Mouse (Mus musculus) kidney, adult 2 months (tissue): Measurements from ENCODE around the gene Mef2d. TPM values are rescaled to one million over a fixed set of nuclear protein-coding genes. Genes with fewer than 3 reads are reported as not detected.

Source experiments
- DNase-seq: peaks from one replicate; pipeline ENCODE4 v3.0.0; 2021
- H3K27ac ChIP-seq: fragments of 200-500 bp; 2 replicates; pipeline ENCODE4 v1.5.1; 2012; ENCODE audit warnings: low read depth, low read length, control low read depth, inconsistent platforms; ENCODE audit not compliant: insufficient read depth
- H3K27me3 ChIP-seq: fragments of 200-500 bp; replicated peaks from 2 replicates; pipeline ENCODE4 v1.6.1; 2012; ENCODE audit warnings: mild to moderate bottlenecking, moderate library complexity, low read length, inconsistent platforms; ENCODE audit not compliant: control insufficient read depth, insufficient read depth
- H3K36me3 ChIP-seq: fragments of 200-500 bp; 2 replicates; pipeline ENCODE4 v1.6.1; 2012; ENCODE audit warnings: mild to moderate bottlenecking, moderate library complexity, low read length, inconsistent platforms; ENCODE audit not compliant: control insufficient read depth, insufficient read depth
- H3K4me1 ChIP-seq: fragments of 200-500 bp; 2 replicates; pipeline ENCODE4 v1.6.1; 2011; ENCODE audit warnings: low read length; ENCODE audit not compliant: control insufficient read depth, insufficient read depth
- H3K4me3 ChIP-seq: fragments of 200-500 bp; 2 replicates; pipeline ENCODE4 v1.5.1; 2011; ENCODE audit warnings: mild to moderate bottlenecking, low read depth, low read length, control low read depth; ENCODE audit not compliant: insufficient read depth
- CTCF ChIP-seq: fragments of 200-500 bp; conservative IDR thresholded peaks from 2 replicates; pipeline ENCODE4 v1.5.1; 2011; ENCODE audit warnings: low read depth, mild to moderate bottlenecking, control low read depth, low read length, moderate library complexity, mixed read lengths; ENCODE audit not compliant: insufficient read depth, insufficient read length
- POLR2A ChIP-seq: fragments of 200-500 bp; IDR thresholded peaks from one replicate; pipeline ENCODE4 v1.6.1; 2011; ENCODE audit warnings: low read depth, low read length, control low read depth
- WGBS: fragments of 180-500 bp; shearing (Covaris S2); methylation state at CpG from one replicate; pipeline ENCODE4 v1.1.7; 2018; 5-methylcytosine and 5-hydroxymethylcytosine counted together
- polyA plus RNA-seq: library from polyadenylated mRNA; depleted of rRNA; stranded (reverse); fragments of >200 nt; gene quantifications from 2 replicates; pipeline ENCODE4 v1.2.3, GENCODE M21; 2012

Mef2d gene
- polyA plus RNA-seq, 1 experiment = 41.8 TPM

DNA sequence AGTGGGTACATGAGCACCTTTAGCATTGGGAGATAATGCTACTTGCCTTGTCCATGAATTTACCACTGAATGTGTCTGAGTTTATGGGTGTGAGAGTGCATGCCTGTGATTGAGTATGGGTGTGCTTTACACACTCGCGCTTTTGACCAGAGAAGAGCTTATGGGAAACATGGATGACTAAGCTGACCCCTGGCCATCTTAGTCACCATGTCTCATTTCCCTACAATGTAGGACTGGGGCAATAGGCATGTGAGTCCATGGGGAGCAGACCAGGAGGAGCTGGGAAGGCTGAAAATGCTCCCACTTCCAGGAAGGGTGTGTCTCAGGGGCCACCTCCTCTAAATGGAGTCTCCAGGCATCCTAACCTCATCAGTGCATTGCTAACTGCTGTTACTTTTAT lies 67.9 kb downstream of the Mef2d start:
- no peaks in the 10 kb centered on the region for H3K36me3 ChIP-seq
- WGBS = 16% methylated on average over 2 of the region's 2 CpGs
- TF ChIP-seq CTCF (no peak), POLR2A (no peak)
- H3K27me3 ChIP-seq = peaks cover 6% of the 10 kb centered on the region; the same call in 1 of the 2 replicates
- H3K4me3 ChIP-seq = no peak overlapping the region
- no peak for DNase-seq
- H3K27ac ChIP-seq = no peak overlapping the region
- H3K4me1 ChIP-seq = no peaks in the 10 kb centered on the region

DNA sequence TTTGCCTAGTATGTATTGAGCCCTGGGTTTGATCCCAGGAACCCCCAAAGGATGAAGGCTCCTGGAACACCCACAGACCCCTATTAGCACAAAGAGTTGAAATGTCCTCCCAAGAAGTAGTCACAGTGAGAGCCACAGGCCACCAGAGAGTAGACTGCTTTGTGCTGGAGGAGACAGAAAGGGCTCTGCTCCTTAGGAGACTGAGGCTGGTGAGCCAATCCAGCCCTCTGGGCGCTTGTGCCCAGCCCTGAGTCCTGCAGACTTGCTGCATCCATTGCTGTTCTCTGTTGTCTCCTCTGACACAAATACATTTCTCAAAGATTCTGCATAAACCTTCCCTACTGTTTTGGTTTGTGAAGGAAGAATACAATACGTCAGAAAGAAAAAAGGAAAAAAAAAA lies 68.7 kb downstream of the Mef2d start:
- Histone ChIP-seq H3K4me3 (no peak overlapping the region), H3K27ac (no peak overlapping the region), H3K27me3 (peaks cover 6% of the 10 kb centered on the region; the same call in 1 of the 2 replicates), H3K36me3 (no peaks in the 10 kb centered on the region), H3K4me1 (no peaks in the 10 kb centered on the region)
- WGBS = 13% methylated on average over 2 of the region's 2 CpGs
- no peak for TF ChIP-seq CTCF
- TF ChIP-seq POLR2A = no peak
- no peak for DNase-seq

DNA sequence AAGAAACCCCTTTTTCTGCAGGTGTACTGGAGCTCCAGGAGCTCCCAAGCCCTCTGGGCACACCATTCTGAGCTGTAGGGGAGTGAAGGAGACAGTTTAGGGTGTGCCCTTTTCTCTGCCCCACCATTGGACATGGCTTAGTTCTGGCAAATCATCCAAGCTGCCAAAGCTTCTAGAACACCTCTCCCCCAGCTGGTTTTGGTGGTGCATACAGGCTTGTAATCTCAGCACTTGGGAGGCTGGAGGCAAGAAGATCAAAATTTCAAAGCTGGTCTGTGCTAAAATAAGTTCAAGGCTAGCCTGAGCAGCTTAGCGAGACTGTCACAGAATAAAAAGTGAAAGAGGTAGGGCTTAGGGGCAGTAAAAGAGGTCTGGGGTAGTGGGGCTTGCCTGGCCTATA lies 70.2 kb downstream of the Mef2d start:
- 12% methylated on average over 1 of the region's 1 CpGs for WGBS

DNA sequence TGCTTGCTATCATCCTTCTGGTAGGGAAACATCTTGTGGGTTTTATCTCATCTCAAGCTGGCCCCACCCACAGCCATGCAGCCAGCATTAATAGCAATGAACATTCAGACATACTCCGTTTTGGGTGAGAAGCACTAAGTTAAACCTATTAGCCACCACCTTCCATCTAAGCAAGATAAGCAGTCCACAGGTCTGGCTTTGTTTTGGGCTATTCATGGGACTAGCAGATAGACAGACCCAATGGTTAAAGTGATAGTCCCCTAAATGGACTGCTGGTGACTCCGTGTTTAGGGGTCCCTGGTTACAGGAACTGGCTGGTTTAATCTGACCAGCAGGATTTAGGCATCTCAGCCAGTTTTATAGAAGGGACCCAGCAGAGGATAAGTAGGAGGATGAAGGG lies 70.8 kb downstream of the Mef2d start:
- Histone ChIP-seq H3K27me3 (peaks cover 8% of the 10 kb centered on the region), H3K27ac (no peak overlapping the region), H3K4me1 (no peaks in the 10 kb centered on the region), H3K36me3 (no peaks in the 10 kb centered on the region), H3K4me3 (no peak overlapping the region)
- TF ChIP-seq CTCF (no peak), POLR2A (no peak)
- WGBS = 8% methylated on average over 2 of the region's 2 CpGs
- no peak for DNase-seq

More for the DNA sequence above, 70.2 kb downstream of the Mef2d start:
- TF ChIP-seq POLR2A = no peak
- no peak for TF ChIP-seq CTCF
- no peaks in the 10 kb centered on the region for H3K36me3 ChIP-seq
- no peaks in the 10 kb centered on the region for H3K4me1 ChIP-seq
- no peak overlapping the region for H3K27ac ChIP-seq
- no peak overlapping the region for H3K4me3 ChIP-seq
- H3K27me3 ChIP-seq = peaks cover 8% of the 10 kb centered on the region
- DNase-seq = no peak

DNA sequence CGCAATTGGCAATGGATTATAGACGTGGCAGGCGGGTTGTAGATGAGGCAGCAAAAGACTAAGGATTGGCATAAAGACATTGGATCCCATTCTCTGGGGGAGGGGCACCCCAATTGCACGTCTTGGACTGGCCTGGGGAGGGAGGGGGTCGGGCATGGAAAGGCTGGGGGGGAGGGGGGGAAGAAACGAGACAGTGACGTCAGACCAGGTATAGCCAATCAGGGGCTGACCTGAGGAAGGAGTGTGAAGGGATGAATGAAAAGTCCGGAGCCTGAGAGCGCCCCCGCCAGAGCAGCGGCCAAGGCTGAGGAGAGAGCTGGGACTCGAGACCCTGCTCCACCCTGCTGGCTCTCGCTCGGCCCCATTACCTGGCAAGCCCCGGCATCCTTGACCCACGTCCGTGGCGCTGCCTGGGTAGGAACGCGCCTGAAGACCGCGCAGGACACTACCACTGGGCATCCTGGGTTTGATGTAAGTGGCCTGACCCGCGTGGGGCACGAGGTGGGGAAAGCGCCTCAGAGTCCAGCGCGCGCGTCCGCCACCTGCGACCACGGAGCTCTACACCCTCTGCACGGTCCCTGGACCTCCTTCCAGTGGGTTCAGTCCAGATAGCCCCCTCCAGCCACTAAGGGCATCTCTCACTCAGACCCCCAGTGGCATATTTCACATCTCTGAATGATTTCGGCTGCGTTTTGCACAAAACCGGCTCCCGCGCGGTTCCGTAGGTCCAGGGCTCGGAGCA lies 72.2 kb downstream of the Mef2d start:
- Histone ChIP-seq H3K27me3 (peaks cover 8% of the 10 kb centered on the region), H3K36me3 (no peaks in the 10 kb centered on the region), H3K4me1 (no peaks in the 10 kb centered on the region), H3K27ac (no peak overlapping the region), H3K4me3 (no peak overlapping the region)
- no peak for DNase-seq
- TF ChIP-seq POLR2A = no peak
- TF ChIP-seq CTCF = no peak
- 2% methylated on average over 41 of the region's 42 CpGs for WGBS

DNA sequence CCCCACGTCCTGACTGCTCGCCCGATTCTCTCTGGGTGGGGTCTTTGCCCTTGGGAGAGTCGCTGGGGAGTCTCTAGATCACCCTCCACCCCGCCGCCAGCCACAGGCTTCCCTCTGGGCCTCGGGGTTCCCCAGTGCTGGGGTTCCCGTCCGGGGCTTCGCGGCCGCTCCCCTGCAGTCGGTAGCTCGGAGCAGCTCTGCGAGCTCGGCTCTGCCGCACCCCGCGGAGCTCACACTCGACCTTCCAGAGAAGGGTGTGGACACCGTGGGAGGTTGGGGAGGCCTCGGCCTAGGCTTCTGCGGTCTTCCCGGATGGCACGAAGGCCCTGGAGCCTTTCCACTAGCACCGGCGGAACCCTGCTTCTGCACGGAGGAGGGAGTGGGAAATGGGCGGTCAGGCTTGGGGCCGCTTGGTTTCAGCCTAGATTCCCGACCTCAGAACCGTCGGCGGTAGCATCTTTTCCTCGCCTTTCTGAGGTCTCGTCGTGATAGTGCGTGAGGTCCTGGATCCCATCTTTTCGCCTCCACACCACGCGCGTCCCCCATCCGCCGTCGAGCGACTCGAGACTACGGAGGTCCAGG lies 72.9 kb downstream of the Mef2d start:
- whole genome bisulfite sequencing = 2% methylated on average over 48 of the region's 48 CpGs
- peaks cover 8% of the 10 kb centered on the region for H3K27me3 ChIP-seq

DNA sequence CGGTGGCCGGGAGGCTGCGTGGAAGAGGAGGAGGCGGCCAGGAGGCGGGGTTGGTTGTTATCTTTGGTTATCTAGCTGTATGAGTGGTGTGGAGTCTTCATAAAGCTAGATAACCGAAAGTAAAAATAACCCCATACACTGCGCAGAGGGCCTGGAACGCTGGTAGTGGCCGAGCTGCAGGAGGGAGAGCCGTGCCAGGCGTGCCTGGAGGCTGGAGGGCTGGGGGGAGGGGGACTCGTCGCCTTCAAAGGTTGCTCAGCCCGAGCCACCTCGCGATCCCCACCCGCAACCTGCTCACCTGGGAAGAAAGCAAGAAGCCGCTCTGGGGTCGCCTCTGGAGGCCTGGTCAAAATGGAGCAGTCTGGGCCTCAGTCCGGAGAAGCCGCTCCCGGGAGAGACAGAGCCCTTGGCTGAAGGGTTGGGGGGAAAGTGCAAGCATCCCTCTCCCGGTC lies 73.4 kb downstream of the Mef2d start:
- H3K27me3 ChIP-seq = peaks cover 8% of the 10 kb centered on the region
- no peaks in the 10 kb centered on the region for H3K36me3 ChIP-seq
- H3K4me3 ChIP-seq = peak overlapping the region; percentile 29
- H3K4me1 ChIP-seq = no peaks in the 10 kb centered on the region
- WGBS = 2% methylated on average over 23 of the region's 23 CpGs
- TF ChIP-seq POLR2A (no peak), CTCF (no peak)
- H3K27ac ChIP-seq = no peak overlapping the region
- no peak for DNase-seq

More for the DNA sequence above, 72.9 kb downstream of the Mef2d start:
- no peak for TF ChIP-seq POLR2A
- TF ChIP-seq CTCF = no peak
- Histone ChIP-seq H3K4me1 (no peaks in the 10 kb centered on the region), H3K27ac (no peak overlapping the region), H3K4me3 (peak overlapping the region; percentile 29), H3K36me3 (no peaks in the 10 kb centered on the region)
- no peak for DNase-seq

DNA sequence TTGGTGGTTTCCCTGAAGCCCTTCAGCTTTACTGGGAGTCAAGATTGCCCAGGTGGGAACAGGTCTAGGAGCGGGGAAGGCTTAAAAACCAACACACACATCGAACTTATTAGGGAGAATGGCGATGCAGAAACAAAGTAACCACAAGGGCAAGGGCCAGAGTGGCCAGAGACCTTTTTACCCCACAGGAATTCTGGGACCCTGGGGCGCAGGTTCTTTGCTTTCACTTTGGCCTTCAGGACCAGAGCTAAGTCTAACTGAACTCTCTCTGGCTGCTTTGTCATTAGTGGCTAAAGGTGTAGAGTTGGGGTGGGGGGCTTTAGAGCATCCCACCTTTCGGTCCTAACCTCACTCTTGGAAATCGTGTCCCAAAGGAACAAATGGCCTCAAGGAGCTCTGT lies 73.9 kb downstream of the Mef2d start:
- TF ChIP-seq POLR2A (no peak), CTCF (no peak)
- DNase-seq = no peak
- Histone ChIP-seq H3K27me3 (peaks cover 8% of the 10 kb centered on the region), H3K4me3 (no peak overlapping the region), H3K36me3 (no peaks in the 10 kb centered on the region), H3K4me1 (no peaks in the 10 kb centered on the region), H3K27ac (no peak overlapping the region)
- 14% methylated on average over 6 of the region's 6 CpGs for WGBS
